Mouse (Mus musculus): ENCODE measurements around the gene S1pr4.

DNA sequence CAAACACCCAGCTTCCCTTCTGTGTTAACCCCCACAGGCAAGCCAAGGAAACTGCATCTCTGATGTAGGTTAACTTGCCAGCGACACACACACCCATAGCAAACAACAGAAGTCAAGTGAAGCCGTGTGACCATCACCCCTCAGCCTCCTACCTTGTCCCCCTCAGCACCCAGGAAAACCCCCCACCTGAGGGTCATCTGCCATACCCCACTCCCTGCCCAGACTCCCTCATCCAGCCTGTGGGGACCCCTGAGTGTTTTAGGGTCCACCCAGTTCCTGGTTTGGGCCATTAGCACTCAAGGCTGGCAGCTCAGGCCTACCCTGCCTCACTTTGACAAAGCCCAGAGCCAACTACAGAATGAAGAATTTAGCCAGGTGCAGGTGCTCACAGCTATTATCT, 33.9 kb downstream of the S1pr4 start:
- no peak for TF ChIP-seq CTCF (IDR thresholded peaks at IDR 0.05; ENCODE audit: insufficient read depth, low read length)
- no peak for TF ChIP-seq POLR2A (IDR thresholded peaks at IDR 0.05; ENCODE audit: borderline replicate concordance, extremely low read depth, low read depth, low read length)
